Mouse (Mus musculus) testis, postnatal 14 days (tissue): Measurements from ENCODE around the gene Nat8f1.
"Not testable (repeated sequence)": the region's sequence is repeated elsewhere in the genome, so short reads cannot be mapped to it uniquely, and the experiment has no call there.

Experiments used
- DNase-seq: peaks from one replicate; pipeline ENCODE4 v3.0.0; 2021; ENCODE audit warnings: low spot score

Gene Nat8f1

GRCm38 (mm10) chr6:85906911-85907351 is 8.6 kb downstream of the Nat8f1 start:
- DNase-seq, result peak; percentile 36

- peak; percentile 83 for DNase-seq
These were observed 10.8 kb downstream of the Nat8f1 start, which contains the start of gene Nat8f4 for GRCm38 (mm10) chr6:85904642-85905061. Gene Nat8f4 (minus strand): TSS chr6:85904884.

GRCm38 (mm10) chr6:85902303-85902702 is 13.2 kb downstream of the Nat8f1 start:
- DNase-seq, result no peak

- DNase-seq, result not testable (repeated sequence)
These were observed 16.7 kb downstream of the Nat8f1 start for GRCm38 (mm10) chr6:85898596-85899475.

- DNase-seq, result not testable (repeated sequence)
These were observed 20.3 kb downstream of the Nat8f1 start for GRCm38 (mm10) chr6:85895061-85895648.

GRCm38 (mm10) chr6:85888961-85889360 is 26.5 kb downstream of the Nat8f1 start:
- no peak for DNase-seq

GRCm38 (mm10) chr6:85884311-85884710 is 31.2 kb downstream of the Nat8f1 start:
- DNase-seq, result no peak

- not testable (repeated sequence) for DNase-seq
These were observed 32.2 kb downstream of the Nat8f1 start for GRCm38 (mm10) chr6:85883246-85883645.

GRCm38 (mm10) chr6:85869006-85869405 is 46.5 kb downstream of the Nat8f1 start, which contains the start of gene Nat8f2:
Gene Nat8f2 (minus strand): TSS chr6:85869158.
- not testable (repeated sequence) for DNase-seq

- DNase-seq, result no peak
These were observed 47.5 kb downstream of the Nat8f1 start for GRCm38 (mm10) chr6:85867726-85868690.

GRCm38 (mm10) chr6:85866995-85867394 is 48.5 kb downstream of the Nat8f1 start:
- DNase-seq, result not testable (repeated sequence)

GRCm38 (mm10) chr6:85866166-85866565 is 49.3 kb downstream of the Nat8f1 start:
- not testable (repeated sequence) for DNase-seq

GRCm38 (mm10) chr6:85864900-85865639 is 50.4 kb downstream of the Nat8f1 start:
- DNase-seq, result peak; percentile 36

GRCm38 (mm10) chr6:85863840-85864239 is 51.6 kb downstream of the Nat8f1 start:
- no peak for DNase-seq

GRCm38 (mm10) chr6:85863136-85863535 is 52.4 kb downstream of the Nat8f1 start:
- peak; percentile 52 for DNase-seq

GRCm38 (mm10) chr6:85862565-85862964 is 52.9 kb downstream of the Nat8f1 start:
- peak; percentile 76 for DNase-seq

- no peak for DNase-seq
These were observed 54.2 kb downstream of the Nat8f1 start for GRCm38 (mm10) chr6:85861247-85861646.
